Mouse (Mus musculus): ENCODE measurements at regions not wholly inside any gene's neighbourhood (a gene's known extent, or its start where the extent isn't known, plus 50 kb on each side); places are given as distances from the start of the nearest gene placed in this dataset.
A peak's percentile ranks its signal among the peaks of the same experiment; 100 is the strongest.

GRCm38 (mm10) chr3:39937719-39938278 lies 593.3 kb upstream of the Intu start:
- DNase-seq = peak; percentile 16

- DNase-seq = peak; percentile 81
Observed at GRCm38 (mm10) chr3:39944581-39944980, 586.5 kb upstream of the Intu start.

- no peak for DNase-seq
Observed at GRCm38 (mm10) chr3:39952103-39952502, 579.0 kb upstream of the Intu start.

- no peak for DNase-seq
Observed at GRCm38 (mm10) chr3:39952556-39952955, 578.5 kb upstream of the Intu start.

- DNase-seq = no peak
Observed at GRCm38 (mm10) chr3:39961836-39962640, 569.0 kb upstream of the Intu start.

GRCm38 (mm10) chr3:39965431-39965830 lies 565.7 kb upstream of the Intu start:
- no peak for DNase-seq

GRCm38 (mm10) chr3:39966390-39966789 lies 564.7 kb upstream of the Intu start:
- DNase-seq = no peak

- DNase-seq = no peak
Observed at GRCm38 (mm10) chr3:39976937-39977336, 554.1 kb upstream of the Intu start.

- peak; percentile 11 for DNase-seq
Observed at GRCm38 (mm10) chr3:39978916-39979679, 552.0 kb upstream of the Intu start.

GRCm38 (mm10) chr3:39982656-39983055 lies 548.4 kb upstream of the Intu start:
- no peak for DNase-seq

GRCm38 (mm10) chr3:39987710-39988109 lies 543.4 kb upstream of the Intu start:
- no peak for DNase-seq

GRCm38 (mm10) chr3:39998628-39999027 lies 532.5 kb upstream of the Intu start:
- DNase-seq = no peak

- DNase-seq = no peak
Observed at GRCm38 (mm10) chr3:39999846-40000245, 531.2 kb upstream of the Intu start.

- no peak for DNase-seq
Observed at GRCm38 (mm10) chr3:40002838-40003237, 528.2 kb upstream of the Intu start.

- DNase-seq = no peak
Observed at GRCm38 (mm10) chr3:40010051-40010450, 521.0 kb upstream of the Intu start.

GRCm38 (mm10) chr3:40021682-40022081 lies 509.4 kb upstream of the Intu start:
- DNase-seq = no peak

- no peak for DNase-seq
Observed at GRCm38 (mm10) chr3:40027713-40028112, 503.4 kb upstream of the Intu start.

GRCm38 (mm10) chr3:40036177-40036576 lies 494.9 kb upstream of the Intu start:
- no peak for DNase-seq

- DNase-seq = no peak
Observed at GRCm38 (mm10) chr3:40049721-40050120, 481.4 kb upstream of the Intu start.

GRCm38 (mm10) chr3:40058281-40058680 lies 472.8 kb upstream of the Intu start:
- DNase-seq = no peak

GRCm38 (mm10) chr3:40058719-40059420 lies 472.2 kb upstream of the Intu start:
- DNase-seq = no peak

- DNase-seq = no peak
Observed at GRCm38 (mm10) chr3:40070137-40070667, 460.9 kb upstream of the Intu start.
